Mouse (Mus musculus) stomach, postnatal 0 days (tissue): Measurements from ENCODE around the gene Amd1.

ENCODE experiments used
- CTCF ChIP-seq: IDR thresholded peaks from 2 replicates; pipeline ENCODE4 v1.5.1; 2016; ENCODE audit warnings: antibody characterized with exemption, low read depth, mild to moderate bottlenecking, moderate library complexity
- EP300 ChIP-seq: optimal IDR thresholded peaks from 2 replicates; pipeline ENCODE3; 2016; ENCODE audit warnings: antibody characterized with exemption

GRCm38 (mm10) chr10:40286767-40287166 is 15.2 kb downstream of the Amd1 start:
- TF ChIP-seq EP300 (no peak), CTCF (no peak)
